Comparison of ENCODE assay signal across 8 mouse cellular contexts in genomic region chr5:113547949-113548700, GRCm38 (mm10). TPM values are rescaled to one million over a fixed set of nuclear protein-coding genes. Genes with fewer than 3 reads are reported as not detected.
DNase-seq lines count a peak whose midpoint lies in the region; ATAC-seq and TF ChIP-seq lines count a peak whose summit lies in the region.

No protein-coding gene starts in this region.

- intact Hi-C loops in left cerebral cortex, adult 2 months (cut with DNase I) = loop anchor here (10.0 kb wide), 2 partner anchors 53 to 173 kb away; partner anchors contain the start of gene Wscd2

- H3K36me3 ChIP-seq in midbrain, embryonic 11.5 days (ENCODE audit: control insufficient read depth, insufficient read depth, low read length) = no peaks in the 10 kb centered on the region
- H3K36me3 ChIP-seq in midbrain, embryonic 13.5 days = no peaks in the 10 kb centered on the region

- no peaks in the 10 kb centered on the region for H3K27me3 ChIP-seq in midbrain, embryonic 11.5 days (ENCODE audit: control insufficient read depth, insufficient read depth, low read length)
- peaks cover 16% of the 10 kb centered on the region for H3K27me3 ChIP-seq in midbrain, embryonic 13.5 days

- no peak overlapping the region for H3K9ac ChIP-seq in midbrain, embryonic 11.5 days (ENCODE audit: low read length)
- no peak overlapping the region for H3K9ac ChIP-seq in midbrain, embryonic 13.5 days (replicated peaks)

- H3K9me3 ChIP-seq in midbrain, embryonic 11.5 days (ENCODE audit: control insufficient read depth, low read length) = no peaks in the 10 kb centered on the region
- no peaks in the 10 kb centered on the region for H3K9me3 ChIP-seq in midbrain, embryonic 13.5 days

- 59% methylated on average over 14 of the region's 14 CpGs for WGBS in midbrain, embryonic 11.5 days
- 56% methylated on average over 14 of the region's 14 CpGs for WGBS in midbrain, embryonic 13.5 days

- DNase-seq in midbrain, embryonic 11.5 days (ENCODE audit: low spot score, missing footprints) = peak; percentile 84
- peak; percentile 74 for DNase-seq in R1 (ENCODE audit: low read depth, low spot score)
- DNase-seq in cerebellum, postnatal 14 days = peak; percentile 78 to 80
- peak; percentile 25 to 53 for DNase-seq in heart, adult 9 months (ENCODE audit: low spot score in 2 of 2)
- peak; percentile 57 to 62 for DNase-seq in left cerebral cortex, adult 2 months (ENCODE audit: extremely low spot score in 1 of 2, low spot score in 2 of 2)
- DNase-seq in naive thymus-derived CD4-positive, alpha-beta T cell, adult 2 months (ENCODE audit: low read depth) = peak; percentile 82
- DNase-seq in c-Kit-positive CD71-positive TER-119-positive erythroid progenitor cells, embryonic 14.5 days (ENCODE audit: low spot score) = no peak

- H3K4me1 ChIP-seq in midbrain, embryonic 11.5 days (ENCODE audit: control insufficient read depth, insufficient read depth, low read length) = no peaks in the 10 kb centered on the region; the same call in 1 of the 2 replicates
- peaks cover 34% of the 10 kb centered on the region for H3K4me1 ChIP-seq in midbrain, embryonic 13.5 days (replicated peaks)

- no peak for ATAC-seq in midbrain, embryonic 11.5 days (ENCODE audit: low FRiP score)
- ATAC-seq in midbrain, embryonic 13.5 days = no peak

- H3K27ac ChIP-seq in midbrain, embryonic 11.5 days (ENCODE audit: low read depth, low read length) = no peak overlapping the region
- no peak overlapping the region for H3K27ac ChIP-seq in midbrain, embryonic 13.5 days
- H3K27ac ChIP-seq in left cerebral cortex, adult 2 months = no peak overlapping the region

- H3K4me3 ChIP-seq in midbrain, embryonic 11.5 days (ENCODE audit: low read depth, low read length) = no peak overlapping the region
- no peak overlapping the region for H3K4me3 ChIP-seq in midbrain, embryonic 13.5 days (replicated peaks)
- no peak overlapping the region for H3K4me3 ChIP-seq in left cerebral cortex, adult 2 months

- TF ChIP-seq CTCF in left cerebral cortex, adult 2 months (IDR thresholded peaks at IDR 0.05) = peak; percentile 83

- H3K4me2 ChIP-seq in midbrain, embryonic 11.5 days = no peak overlapping the region
- H3K4me2 ChIP-seq in midbrain, embryonic 13.5 days (replicated peaks) = no peak overlapping the region

RNA-seq across cellular contexts. Expression of gene Wscd2, which starts 58.0 kb away (rescaled TPM):
- polyA plus RNA-seq in midbrain, embryonic 11.5 days (2014; fragmentation: Nextera tagmentation; extraction: Ambion mirVana) = 8.0 and 9.1 TPM in 2 replicates
- polyA plus RNA-seq in midbrain, embryonic 13.5 days (2015; fragmentation: Nextera tagmentation; extraction: Ambion mirVana) = 9.4 and 10.6 TPM in 2 replicates
- 10 to 100 TPM; 54.5 to 65.7 TPM for total RNA-seq in left cerebral cortex, adult 2 months (2021)
